In the genomic region with DNA sequence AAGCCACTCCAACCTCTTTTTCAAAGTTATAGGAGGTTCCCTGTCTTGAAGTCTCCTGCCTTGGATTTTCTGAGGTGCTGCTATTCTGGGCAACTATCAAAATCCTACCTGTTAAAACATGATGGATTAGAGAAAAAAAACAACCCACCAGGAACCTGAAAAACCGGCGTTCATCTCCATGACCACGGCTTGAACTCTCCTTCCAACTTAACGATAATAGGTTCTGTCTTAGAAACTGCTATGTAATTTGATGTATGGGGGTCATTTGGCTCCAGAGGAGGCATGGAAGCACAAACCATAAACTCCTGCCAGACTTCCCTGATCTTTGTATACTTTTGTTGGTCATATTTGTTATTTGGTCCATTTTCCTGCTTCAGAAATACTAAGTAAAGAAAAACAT, we compare ENCODE assay signal across 13 mouse cellular contexts. TPM values are rescaled to one million over a fixed set of nuclear protein-coding genes. Genes with fewer than 3 reads are reported as not detected.
A peak's percentile ranks its signal among the peaks of the same experiment; 100 is the strongest.
DNase-seq lines count a peak whose midpoint lies in the region; ATAC-seq and TF ChIP-seq lines count a peak whose summit lies in the region.
"Had no signal": no experiment of that assay in that cellular context is flagged by ENCODE, and none has a peak within 500 bp of the region (broad histone marks: within the 10 kb centered on the region; RNA-seq: fewer than 3 reads in every experiment).

No protein-coding gene starts in this region.

- ATAC-seq in heart, embryonic 12.5 days (ENCODE audit: insufficient number of reproducible peaks, low FRiP score) = no peak
- ATAC-seq in lung, embryonic 15.5 days (ENCODE audit: borderline replicate concordance, extremely low read depth, low FRiP score, low TSS enrichment) = no peak
- ATAC-seq in intestine, postnatal 0 days = no peak
- ATAC-seq in stomach, embryonic 16.5 days (ENCODE audit: insufficient read depth, low FRiP score) = no peak
- ATAC-seq: forebrain, embryonic 16.5 days had no signal

- WGBS in heart, embryonic 12.5 days = 6% methylated on average over 4 of the region's 4 CpGs
- 2% methylated on average over 4 of the region's 4 CpGs for WGBS in lung, embryonic 15.5 days
- 20% methylated on average over 4 of the region's 4 CpGs for WGBS in intestine, postnatal 0 days
- 8% methylated on average over 4 of the region's 4 CpGs for WGBS in stomach, embryonic 16.5 days

- no peaks in the 10 kb centered on the region for H3K9me3 ChIP-seq in heart, embryonic 12.5 days (replicated peaks)
- no peaks in the 10 kb centered on the region for H3K9me3 ChIP-seq in lung, embryonic 15.5 days
- H3K9me3 ChIP-seq in intestine, postnatal 0 days (ENCODE audit: control insufficient read depth) = no peaks in the 10 kb centered on the region
- H3K9me3 ChIP-seq in stomach, embryonic 16.5 days (replicated peaks; ENCODE audit: control insufficient read depth, low read length) = no peaks in the 10 kb centered on the region

- no peak overlapping the region for H3K27ac ChIP-seq in heart, embryonic 12.5 days (ENCODE audit: poor library complexity, severe bottlenecking)
- H3K27ac ChIP-seq in lung, embryonic 15.5 days = peak overlapping the region; percentile 95
- H3K27ac ChIP-seq in intestine, postnatal 0 days (ENCODE audit: low read depth, low read length) = no peak overlapping the region
- H3K27ac ChIP-seq in stomach, embryonic 16.5 days (ENCODE audit: low read length) = peak overlapping the region; percentile 99

- DNase-seq in heart, adult 8-10 months (ENCODE audit: low spot score) = no peak
- DNase-seq in lung, postnatal 25 days (ENCODE audit: low spot score) = no peak
- DNase-seq in c-Kit-positive CD71-positive TER-119-positive erythroid progenitor cells, embryonic 14.5 days (ENCODE audit: low spot score) = no peak
- DNase-seq in adrenal gland, postnatal 10 days = no peak
- DNase-seq: B cell, adult 2 months; spleen, adult 18-20 months had no signal

- H3K4me2 ChIP-seq in heart, embryonic 12.5 days = 0 out of 2 replicates have a peak overlapping the region, but pooled peaks have one; percentile 49
- peak overlapping the region; percentile 90 for H3K4me2 ChIP-seq in lung, embryonic 15.5 days
- H3K4me2 ChIP-seq in intestine, postnatal 0 days (replicated peaks; ENCODE audit: low read depth) = peak overlapping the region; percentile 62; the same call in 1 of the 2 replicates
- H3K4me2 ChIP-seq in stomach, embryonic 16.5 days (ENCODE audit: low read depth, low read length) = peak overlapping the region; percentile 65

- H3K4me1 ChIP-seq in heart, embryonic 12.5 days (replicated peaks) = peaks cover 25% of the 10 kb centered on the region
- H3K4me1 ChIP-seq in lung, embryonic 15.5 days = peaks cover 35% of the 10 kb centered on the region
- H3K4me1 ChIP-seq in intestine, postnatal 0 days (replicated peaks; ENCODE audit: control insufficient read depth, insufficient read depth, low read length) = no peaks in the 10 kb centered on the region
- peaks cover 28% of the 10 kb centered on the region for H3K4me1 ChIP-seq in stomach, embryonic 16.5 days (ENCODE audit: control insufficient read depth, insufficient read depth, low read length)

- peaks cover 90% of the 10 kb centered on the region for H3K27me3 ChIP-seq in heart, embryonic 12.5 days (replicated peaks)
- peaks cover 78% of the 10 kb centered on the region for H3K27me3 ChIP-seq in lung, embryonic 15.5 days
- H3K27me3 ChIP-seq in intestine, postnatal 0 days (replicated peaks; ENCODE audit: control insufficient read depth, insufficient read depth, low read length) = peaks cover 19% of the 10 kb centered on the region; the same call in 1 of the 2 replicates
- H3K27me3 ChIP-seq in stomach, embryonic 16.5 days (ENCODE audit: control insufficient read depth, insufficient read depth, low read length) = no peaks in the 10 kb centered on the region

- H3K4me3 ChIP-seq in heart, embryonic 12.5 days = no peak overlapping the region
- peak overlapping the region; percentile 40 for H3K4me3 ChIP-seq in lung, embryonic 15.5 days
- H3K4me3 ChIP-seq in intestine, postnatal 0 days (ENCODE audit: low read depth, low read length) = no peak overlapping the region
- H3K4me3 ChIP-seq in stomach, embryonic 16.5 days (replicated peaks; ENCODE audit: low read length) = peak overlapping the region; percentile 48

- H3K36me3 ChIP-seq in heart, embryonic 12.5 days = no peaks in the 10 kb centered on the region
- H3K36me3 ChIP-seq in lung, embryonic 15.5 days = no peaks in the 10 kb centered on the region
- H3K36me3 ChIP-seq in intestine, postnatal 0 days (ENCODE audit: control insufficient read depth, insufficient read depth) = no peaks in the 10 kb centered on the region; the same call in 1 of the 2 replicates
- H3K36me3 ChIP-seq in stomach, embryonic 16.5 days (ENCODE audit: control insufficient read depth, insufficient read depth, low read length) = no peaks in the 10 kb centered on the region

- TF ChIP-seq CTCF in intestine, postnatal 0 days (IDR thresholded peaks at IDR 0.05; ENCODE audit: low read depth) = no peak

- no peak overlapping the region for H3K9ac ChIP-seq in heart, embryonic 12.5 days
- H3K9ac ChIP-seq in lung, embryonic 15.5 days = peak overlapping the region; percentile 53
- H3K9ac ChIP-seq in intestine, postnatal 0 days (ENCODE audit: low read depth, low read length) = no peak overlapping the region
- peak overlapping the region; percentile 78 for H3K9ac ChIP-seq in stomach, embryonic 16.5 days (ENCODE audit: low read length)

RNA-seq across cellular contexts. Expression of a gene that starts 3.6 kb away (rescaled TPM):
- 0.15 and 0.36 TPM in 2 replicates for polyA plus RNA-seq in heart, embryonic 12.5 days (2016; fragmentation: Nextera tagmentation; extraction: Ambion mirVana)
- total RNA-seq in heart, adult 8-10 months (2022) = under 1 TPM in 1 of 4 experiments, not detected in 3; 0.06 TPM
- 2.1 and 2.3 TPM in 2 replicates for polyA plus RNA-seq in lung, embryonic 15.5 days (2015; fragmentation: Nextera tagmentation; extraction: Ambion mirVana)
- 0.61 and 0.97 TPM in 2 replicates for polyA plus RNA-seq in intestine, postnatal 0 days (2015; fragmentation: Nextera tagmentation; extraction: Ambion mirVana)
- 2.1 and 2.6 TPM in 2 replicates for polyA plus RNA-seq in stomach, embryonic 16.5 days (2015; fragmentation: Nextera tagmentation; extraction: Ambion mirVana)
- under 1 TPM; 0.27 to 0.94 TPM for total RNA-seq in adrenal gland, postnatal 10 days (2021)
- total RNA-seq: left cerebral cortex, postnatal 36 days; MEL had no signal
- polyA plus RNA-seq: forebrain, embryonic 16.5 days had no signal

RNA-seq across cellular contexts. Expression of a gene that starts 9.0 kb away (rescaled TPM):
- polyA plus RNA-seq in heart, embryonic 12.5 days (2016; fragmentation: Nextera tagmentation; extraction: Ambion mirVana) = 0.98 and 1.2 TPM in 2 replicates
- under 1 TPM in 3 of 4 experiments, not detected in 1; 0.20 to 0.34 (median 0.22) TPM for total RNA-seq in heart, adult 8-10 months (2022)
- 11.4 and 13.0 TPM in 2 replicates for polyA plus RNA-seq in lung, embryonic 15.5 days (2015; fragmentation: Nextera tagmentation; extraction: Ambion mirVana)
- polyA plus RNA-seq in intestine, postnatal 0 days (2015; fragmentation: Nextera tagmentation; extraction: Ambion mirVana) = 3.3 TPM in 2 replicates
- 7.4 and 8.5 TPM in 2 replicates for polyA plus RNA-seq in stomach, embryonic 16.5 days (2015; fragmentation: Nextera tagmentation; extraction: Ambion mirVana)
- 1 to 10 TPM; 2.3 to 5.1 TPM for total RNA-seq in adrenal gland, postnatal 10 days (2021)
- total RNA-seq: left cerebral cortex, postnatal 36 days; MEL had no signal
- polyA plus RNA-seq: forebrain, embryonic 16.5 days had no signal

RNA-seq across cellular contexts. Expression of a gene that starts 15.5 kb away (rescaled TPM):
- polyA plus RNA-seq in heart, embryonic 12.5 days (2016; fragmentation: Nextera tagmentation; extraction: Ambion mirVana) = 0.89 and 1.3 TPM in 2 replicates
- under 1 TPM in 2 of 4 experiments, not detected in 2; 0.16 to 0.19 TPM for total RNA-seq in heart, adult 8-10 months (2022)
- 1.3 and 1.4 TPM in 2 replicates for polyA plus RNA-seq in lung, embryonic 15.5 days (2015; fragmentation: Nextera tagmentation; extraction: Ambion mirVana)
- 0.37 and 0.52 TPM in 2 replicates for polyA plus RNA-seq in intestine, postnatal 0 days (2015; fragmentation: Nextera tagmentation; extraction: Ambion mirVana)
- 1.4 and 1.5 TPM in 2 replicates for polyA plus RNA-seq in stomach, embryonic 16.5 days (2015; fragmentation: Nextera tagmentation; extraction: Ambion mirVana)
- total RNA-seq in adrenal gland, postnatal 10 days (2021) = 1 to 10 TPM in 1 of 2 experiments, under 1 TPM in 1; 0.91 to 1.2 TPM
- total RNA-seq: left cerebral cortex, postnatal 36 days; MEL had no signal
- polyA plus RNA-seq: forebrain, embryonic 16.5 days had no signal

RNA-seq across cellular contexts. Expression of a gene that starts 17.9 kb away (rescaled TPM):
- 0.38 and 0.39 TPM in 2 replicates for polyA plus RNA-seq in heart, embryonic 12.5 days (2016; fragmentation: Nextera tagmentation; extraction: Ambion mirVana)
- under 1 TPM; 0.31 to 0.49 (median 0.38) TPM for total RNA-seq in heart, adult 8-10 months (2022)
- polyA plus RNA-seq in lung, embryonic 15.5 days (2015; fragmentation: Nextera tagmentation; extraction: Ambion mirVana) = 4.1 and 4.2 TPM in 2 replicates
- 3.6 and 4.5 TPM in 2 replicates for polyA plus RNA-seq in intestine, postnatal 0 days (2015; fragmentation: Nextera tagmentation; extraction: Ambion mirVana)
- 2.5 and 2.8 TPM in 2 replicates for polyA plus RNA-seq in stomach, embryonic 16.5 days (2015; fragmentation: Nextera tagmentation; extraction: Ambion mirVana)
- 10 to 100 TPM in 1 of 2 experiments, 1 to 10 TPM in 1; 8.0 to 11.4 TPM for total RNA-seq in adrenal gland, postnatal 10 days (2021)
- total RNA-seq: left cerebral cortex, postnatal 36 days; MEL had no signal
- polyA plus RNA-seq: forebrain, embryonic 16.5 days had no signal

RNA-seq across cellular contexts. Expression of a gene that starts 30.7 kb away (rescaled TPM):
- 0.96 and 1.7 TPM in 2 replicates for polyA plus RNA-seq in heart, embryonic 12.5 days (2016; fragmentation: Nextera tagmentation; extraction: Ambion mirVana)
- under 1 TPM; 0.41 to 0.69 (median 0.57) TPM for total RNA-seq in heart, adult 8-10 months (2022)
- polyA plus RNA-seq in lung, embryonic 15.5 days (2015; fragmentation: Nextera tagmentation; extraction: Ambion mirVana) = 48.2 and 48.7 TPM in 2 replicates
- polyA plus RNA-seq in intestine, postnatal 0 days (2015; fragmentation: Nextera tagmentation; extraction: Ambion mirVana) = 14.8 and 15.3 TPM in 2 replicates
- polyA plus RNA-seq in stomach, embryonic 16.5 days (2015; fragmentation: Nextera tagmentation; extraction: Ambion mirVana) = 8.8 and 11.0 TPM in 2 replicates
- total RNA-seq in adrenal gland, postnatal 10 days (2021) = 10 to 100 TPM; 28.0 to 28.2 TPM
- total RNA-seq: left cerebral cortex, postnatal 36 days; MEL had no signal
- polyA plus RNA-seq: forebrain, embryonic 16.5 days had no signal

Comparison
In these comparisons a context has a peak if more than half of its experiments do, and no peak if none do; other contexts are left out.
1. H3K27ac ChIP-seq: peak in lung, embryonic 15.5 days (single experiment) and stomach, embryonic 16.5 days (single experiment); none in heart, embryonic 12.5 days (single experiment) and intestine, postnatal 0 days (single experiment).
2. H3K4me3 ChIP-seq: peak in lung, embryonic 15.5 days (single experiment) and stomach, embryonic 16.5 days (single experiment); none in heart, embryonic 12.5 days (single experiment) and intestine, postnatal 0 days (single experiment).
3. H3K9ac ChIP-seq: peak in lung, embryonic 15.5 days (single experiment) and stomach, embryonic 16.5 days (single experiment); none in heart, embryonic 12.5 days (single experiment) and intestine, postnatal 0 days (single experiment).
4. Peak in every context shown above with its lines, with median percentiles within 50 percentile points of each other: H3K4me2 ChIP-seq.